Mouse (Mus musculus) liver, postnatal 0 days (tissue): ENCODE results near the gene Qk. TPM values are rescaled to one million over a fixed set of nuclear protein-coding genes. Genes with fewer than 3 reads are reported as not detected.

Experiments used
- ATAC-seq: fragments of 200-750 bp; cut with Nextera tagmentation; 2 replicates; pipeline ENCODE4 v1.8.0; 2017; ENCODE audit warnings: mild to moderate bottlenecking, moderate library complexity
- DNase-seq: peaks from one replicate; pipeline ENCODE4 v3.0.0-alpha.2; 2016
- H3K27ac ChIP-seq: fragments of 300-500 bp; sonication (generic); 2 replicates; pipeline ENCODE4 v1.5.1; 2014; ENCODE audit warnings: antibody characterized with exemption, moderate library complexity, mild to moderate bottlenecking, low read depth
- H3K27me3 ChIP-seq: fragments of 300-500 bp; sonication (generic); 2 replicates; pipeline ENCODE4 v1.6.1; 2014; ENCODE audit warnings: low read length, control low read depth, mixed read lengths; ENCODE audit not compliant: insufficient read depth
- H3K36me3 ChIP-seq: fragments of 300-500 bp; sonication (generic); replicated peaks from 2 replicates; pipeline ENCODE4 v1.6.1; 2014; ENCODE audit warnings: mild to moderate bottlenecking, control low read depth, low read length, moderate library complexity, mixed read lengths; ENCODE audit not compliant: insufficient read depth
- H3K4me1 ChIP-seq: fragments of 300-500 bp; sonication (generic); 2 replicates; pipeline ENCODE4 v1.6.1; 2014; ENCODE audit warnings: antibody characterized with exemption, mild to moderate bottlenecking, control low read depth; ENCODE audit not compliant: insufficient read depth
- H3K4me2 ChIP-seq: fragments of 300-500 bp; sonication (generic); 2 replicates; pipeline ENCODE4 v1.6.1; 2014; ENCODE audit warnings: low read depth, mild to moderate bottlenecking, low read length, moderate library complexity, mixed read lengths
- H3K4me3 ChIP-seq: fragments of 300-500 bp; sonication (generic); 2 replicates; pipeline ENCODE4 v1.5.1; 2014; ENCODE audit warnings: low read depth, low read length
- H3K9ac ChIP-seq: fragments of 300-500 bp; sonication (generic); replicated peaks from 2 replicates; pipeline ENCODE4 v1.6.1; 2014; ENCODE audit warnings: mild to moderate bottlenecking, moderate library complexity
- H3K9me3 ChIP-seq: fragments of 300-500 bp; sonication (generic); 2 replicates; pipeline ENCODE4 v1.6.1; 2016; ENCODE audit warnings: mild to moderate bottlenecking, control low read depth, low read length, mixed read lengths
- CTCF ChIP-seq: sonication (generic); IDR thresholded peaks from 2 replicates; pipeline ENCODE4 v1.5.1; 2016; ENCODE audit warnings: antibody characterized with exemption, low read depth
- EP300 ChIP-seq: IDR thresholded peaks from 2 replicates; pipeline ENCODE4 v1.6.1; 2016; ENCODE audit warnings: antibody characterized with exemption, low read depth, mild to moderate bottlenecking
- WGBS: fragments of 180-500 bp; shearing (Covaris S2); extraction: QIAGEN DNeasy Blood & Tissue Kit; methylation state at CpG from one replicate; pipeline ENCODE4 v1.1.7; 2014; ENCODE audit not compliant: insufficient replicate concordance; 5-methylcytosine and 5-hydroxymethylcytosine counted together
- polyA plus RNA-seq: library from polyadenylated mRNA; unstranded; fragments of >200 nt; fragmentation: Nextera tagmentation; extraction: Ambion mirVana; gene quantifications from 2 replicates; pipeline ENCODE4 v1.2.1, GENCODE M21; 2015

Qk gene
- polyA plus RNA-seq, 1 experiment from 2014 or later, result 9.9 TPM

- Histone ChIP-seq H3K27me3 (no peaks in the 10 kb centered on the region), H3K4me3 (no peak overlapping the region), H3K4me1 (no peaks in the 10 kb centered on the region), H3K4me2 (no peak overlapping the region), H3K27ac (no peak overlapping the region), H3K36me3 (no peaks in the 10 kb centered on the region), H3K9ac (no peak overlapping the region), H3K9me3 (no peaks in the 10 kb centered on the region)
- ATAC-seq (no peak), DNase-seq (no peak)
- WGBS, result 46% methylated on average over 2 of the region's 2 CpGs
- TF ChIP-seq EP300 (no peak), CTCF (no peak)
These were observed 27.1 kb downstream of the Qk start for GRCm38 (mm10) chr17:10292520-10292919.

DNA sequence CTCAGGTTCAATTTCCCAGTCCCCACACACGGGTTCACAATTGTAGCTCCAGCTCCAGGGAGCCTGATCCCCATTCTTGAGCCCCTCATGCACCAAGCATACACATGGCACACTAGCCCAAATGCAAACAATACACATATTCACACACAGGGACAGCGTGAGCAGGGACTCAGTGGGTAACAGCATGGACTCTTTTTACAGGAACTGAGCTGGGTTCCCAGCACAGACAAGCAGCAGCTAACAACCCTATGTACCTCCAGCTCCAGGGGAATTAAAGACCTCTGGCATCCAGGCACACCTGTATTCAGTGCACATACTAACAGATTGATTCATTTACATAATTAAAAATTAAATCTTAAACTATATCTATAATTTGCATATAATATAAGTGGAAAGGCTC lies 34.9 kb downstream of the Qk start:
- Histone ChIP-seq H3K4me3 (no peak overlapping the region), H3K27me3 (no peaks in the 10 kb centered on the region), H3K4me2 (no peak overlapping the region), H3K4me1 (0 out of 2 replicates have a peak, but pooled peaks cover 2% of the 10 kb centered on the region), H3K36me3 (no peaks in the 10 kb centered on the region; the same call in 1 of the 2 replicates), H3K9ac (no peak overlapping the region), H3K27ac (no peak overlapping the region), H3K9me3 (no peaks in the 10 kb centered on the region)
- ATAC-seq, result no peak
- no peak for DNase-seq
- WGBS, result 72% methylated on average over 2 of the region's 2 CpGs
- TF ChIP-seq CTCF, result no peak
- no peak for TF ChIP-seq EP300

DNA sequence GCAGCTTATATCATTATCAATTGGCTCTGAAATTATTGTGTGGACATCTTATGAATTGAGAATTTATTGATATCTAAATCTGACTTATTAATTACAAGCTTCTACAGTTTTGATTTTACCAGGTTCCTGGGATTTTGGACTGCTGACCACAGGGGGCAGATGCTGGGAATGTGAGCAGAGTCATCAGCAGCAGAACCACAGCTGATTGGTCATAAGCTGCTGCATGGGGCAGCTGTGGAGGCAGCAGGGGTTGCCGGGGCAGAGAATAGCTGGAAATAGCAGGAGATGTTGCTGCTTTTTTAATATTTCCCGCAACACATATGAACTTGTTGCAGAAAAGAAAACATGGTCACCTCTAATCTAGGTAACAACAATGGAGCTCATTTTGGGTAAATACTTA lies 40.1 kb downstream of the Qk start:
- Histone ChIP-seq H3K36me3 (peaks cover 2% of the 10 kb centered on the region; the same call in 1 of the 2 replicates), H3K4me3 (no peak overlapping the region), H3K27ac (no peak overlapping the region), H3K9ac (no peak overlapping the region), H3K4me1 (0 out of 2 replicates have a peak, but pooled peaks cover 2% of the 10 kb centered on the region), H3K27me3 (no peaks in the 10 kb centered on the region), H3K9me3 (no peaks in the 10 kb centered on the region), H3K4me2 (no peak overlapping the region)
- DNase-seq (no peak), ATAC-seq (no peak)
- WGBS, result 94% methylated on average over 2 of the region's 2 CpGs
- TF ChIP-seq EP300 (no peak), CTCF (no peak)

DNA sequence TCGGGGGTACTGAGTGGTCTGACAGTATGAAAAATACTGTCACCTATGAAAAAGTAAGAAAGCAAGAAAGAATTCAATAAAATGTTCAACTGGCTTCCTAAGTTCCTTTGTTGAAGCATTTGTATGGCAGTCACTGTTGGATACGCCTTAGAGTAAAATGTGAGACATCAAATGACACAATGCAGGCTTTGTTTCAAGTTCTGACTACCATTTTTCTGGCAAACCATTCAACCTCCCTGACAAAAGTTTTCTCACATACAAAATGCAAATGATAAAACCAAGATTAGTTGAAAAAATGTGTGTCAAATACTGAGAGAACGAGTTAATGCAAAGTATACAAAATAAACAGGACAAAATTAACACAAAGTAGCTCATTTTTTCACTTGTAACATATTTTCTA lies 50.1 kb downstream of the Qk start:
- Histone ChIP-seq H3K9me3 (no peaks in the 10 kb centered on the region), H3K36me3 (peaks cover 8% of the 10 kb centered on the region; the same call in 1 of the 2 replicates), H3K27ac (no peak overlapping the region), H3K4me1 (no peaks in the 10 kb centered on the region), H3K27me3 (no peaks in the 10 kb centered on the region), H3K4me3 (no peak overlapping the region), H3K4me2 (no peak overlapping the region), H3K9ac (no peak overlapping the region)
- DNase-seq (no peak), ATAC-seq (no peak)
- TF ChIP-seq CTCF (no peak), EP300 (no peak)
- 88% methylated on average over 3 of the region's 3 CpGs for WGBS

- H3K36me3 ChIP-seq, result peaks cover 6% of the 10 kb centered on the region; the same call in 1 of the 2 replicates
- 90% methylated on average over 1 of the region's 1 CpGs for WGBS
- TF ChIP-seq EP300, result no peak
- TF ChIP-seq CTCF, result no peak
- ATAC-seq (no peak), DNase-seq (no peak)
- no peaks in the 10 kb centered on the region for H3K9me3 ChIP-seq
- no peak overlapping the region for H3K27ac ChIP-seq
- no peaks in the 10 kb centered on the region for H3K4me1 ChIP-seq
- H3K4me3 ChIP-seq, result no peak overlapping the region
- H3K9ac ChIP-seq, result no peak overlapping the region
- no peaks in the 10 kb centered on the region for H3K27me3 ChIP-seq
- no peak overlapping the region for H3K4me2 ChIP-seq
These were observed 51.2 kb downstream of the Qk start for GRCm38 (mm10) chr17:10268468-10268867.

- no peak for ATAC-seq
These were observed 53.4 kb downstream of the Qk start for GRCm38 (mm10) chr17:10266207-10266606.

More at GRCm38 (mm10) chr17:10266207-10266606, 53.4 kb downstream of the Qk start:
- Histone ChIP-seq H3K4me3 (no peak overlapping the region), H3K9ac (no peak overlapping the region), H3K27me3 (no peaks in the 10 kb centered on the region), H3K4me2 (no peak overlapping the region), H3K4me1 (no peaks in the 10 kb centered on the region), H3K27ac (no peak overlapping the region), H3K36me3 (no peaks in the 10 kb centered on the region; the same call in 1 of the 2 replicates), H3K9me3 (no peaks in the 10 kb centered on the region)
- no peak for TF ChIP-seq EP300
- TF ChIP-seq CTCF, result no peak
- WGBS, result 55% methylated on average over 4 of the region's 4 CpGs
- DNase-seq, result no peak
